Mouse (Mus musculus) adrenal gland, postnatal 14 days (tissue): ENCODE measurements around the gene Cfap74. TPM values are rescaled to one million over a fixed set of nuclear protein-coding genes. Genes with fewer than 3 reads are reported as not detected.

Experiments
- DNase-seq: peaks from one replicate; pipeline ENCODE4 v3.0.0; 2021; ENCODE audit warnings: mixed read lengths
- total RNA-seq: library from RNA; stranded (reverse); gene quantifications from 2 replicates; pipeline ENCODE4 v1.2.3, GENCODE M21; 2021

The Cfap74 gene
- total RNA-seq, 1 experiment from 2014 or later, result 0.48 TPM

DNA sequence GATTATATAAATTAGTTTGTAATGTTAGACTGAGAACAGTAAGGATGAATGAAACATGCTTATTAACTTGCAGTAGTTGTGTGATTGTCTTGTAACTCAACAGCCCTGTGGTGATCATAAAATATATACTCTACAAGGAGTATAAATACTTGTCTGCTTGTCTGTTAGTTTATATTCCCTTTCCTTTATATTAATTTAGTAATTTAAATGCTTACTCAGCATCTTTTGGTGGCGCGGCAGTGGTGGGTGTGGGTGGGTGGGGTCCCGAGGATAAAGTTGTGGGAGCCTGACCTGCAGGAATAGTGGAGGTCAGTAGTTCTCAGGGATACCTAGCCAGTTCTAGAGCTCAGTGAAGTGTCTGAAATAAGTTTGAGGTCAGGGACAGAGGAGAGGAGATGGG, 89.0 kb downstream of the Cfap74 start:
- DNase-seq, result no peak

- DNase-seq, result no peak
Measured at GRCm38 (mm10) chr4:155501126-155501525, 92.1 kb downstream of the Cfap74 start.

DNA sequence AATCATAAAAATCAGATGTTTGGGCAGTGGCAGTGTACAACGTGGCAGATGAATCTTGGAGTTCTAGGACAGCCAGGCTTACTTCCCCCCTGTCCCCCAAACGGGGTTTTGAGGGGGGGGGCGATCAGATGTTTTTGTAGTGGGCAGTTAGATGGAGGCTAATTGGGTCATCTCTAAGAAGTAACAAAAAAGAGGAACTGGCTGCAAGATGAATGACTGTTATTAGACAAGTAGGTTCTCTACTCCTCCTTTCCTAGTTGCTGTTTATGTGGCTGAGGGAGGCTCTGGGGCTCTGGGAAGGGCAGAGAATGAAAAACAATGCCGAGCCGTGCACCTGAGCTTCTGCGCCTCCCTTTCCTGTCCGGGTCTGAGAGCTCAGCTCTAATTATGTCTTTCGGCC, 96.1 kb downstream of the Cfap74 start:
- no peak for DNase-seq

DNA sequence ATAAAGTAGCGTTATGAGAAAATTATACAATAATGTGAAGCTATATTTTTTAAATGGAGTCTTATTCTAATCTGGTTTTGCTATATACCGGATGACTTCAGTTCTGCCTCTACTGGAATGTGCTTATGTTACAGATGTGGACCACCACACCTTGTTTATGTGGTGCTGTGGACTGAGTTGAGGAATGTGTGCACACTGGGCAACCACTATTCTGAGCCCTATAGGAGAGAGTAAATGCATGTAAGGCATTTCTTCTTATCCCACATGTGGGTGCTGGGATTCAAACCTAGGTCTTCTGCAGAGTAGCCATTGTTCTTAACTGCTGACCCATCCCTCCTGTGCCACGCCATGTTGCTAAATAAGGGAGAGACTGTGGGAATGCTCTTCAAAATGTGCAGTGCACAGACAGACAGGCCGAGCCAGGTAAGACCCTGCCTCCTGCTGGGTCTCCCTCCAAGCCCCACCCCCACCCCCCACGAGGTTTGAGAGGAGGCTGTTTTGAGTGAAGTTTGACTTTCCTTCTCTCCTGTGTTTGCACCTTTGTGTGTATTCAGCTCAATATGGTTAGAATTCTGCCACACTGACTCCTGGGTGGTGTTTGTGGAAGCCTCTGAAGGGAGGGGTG, 96.8 kb downstream of the Cfap74 start:
- no peak for DNase-seq

DNA sequence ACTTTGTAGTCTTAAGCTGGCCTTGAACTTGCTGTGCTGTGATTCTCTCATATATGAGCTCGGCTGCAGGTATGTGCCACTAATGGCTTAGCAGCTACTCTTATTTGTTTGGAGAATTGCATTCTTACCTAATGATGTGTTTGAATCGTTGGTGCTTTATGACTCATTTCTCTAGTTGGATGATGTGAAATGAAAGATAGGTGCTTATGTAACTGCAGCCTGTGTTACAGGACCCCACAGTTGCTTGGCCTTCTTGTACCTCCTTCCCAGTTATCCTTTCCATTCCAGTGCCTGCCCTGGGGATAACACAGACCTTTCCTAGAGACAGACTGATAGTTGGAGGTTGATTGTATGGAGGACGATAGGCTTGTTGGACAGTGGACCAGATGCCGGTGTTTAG, 99.6 kb downstream of the Cfap74 start:
- no peak for DNase-seq

DNA sequence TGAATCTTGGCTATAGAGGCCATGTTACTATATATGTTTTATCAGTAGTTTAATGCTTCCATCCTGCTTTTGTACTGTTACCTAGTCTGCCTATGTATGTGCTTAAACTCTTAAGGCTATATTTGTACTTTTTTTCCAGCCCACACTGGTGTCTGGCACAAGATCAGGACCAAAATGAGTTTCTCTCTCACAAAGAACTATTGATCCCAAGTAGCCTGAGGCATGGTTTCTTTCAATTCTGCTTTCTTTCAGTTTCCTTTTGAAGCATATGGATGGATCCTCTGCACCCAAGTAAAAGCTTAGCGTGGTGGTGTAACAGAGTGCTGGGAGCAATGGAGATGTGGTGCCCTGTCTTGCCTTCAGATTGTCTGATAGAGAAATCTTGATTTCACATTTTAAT, 102.0 kb downstream of the Cfap74 start:
- no peak for DNase-seq

- no peak for DNase-seq
Measured at GRCm38 (mm10) chr4:155514810-155515209, 105.8 kb downstream of the Cfap74 start.

Other genes starting within 250 kb of the Cfap74 start
- gene Ski, start 186.6 kb upstream of the Cfap74 start, total RNA-seq, result 66.2 and 70.1 TPM in 2 replicates
- gene Faap20, start 159.4 kb upstream of the Cfap74 start, total RNA-seq, result 39.4 and 43.1 TPM in 2 replicates
- 5.7 and 6.8 TPM in 2 replicates for gene Prkcz, start 47.8 kb upstream of the Cfap74 start, total RNA-seq
- 0.11 and 0.19 TPM in 2 replicates for gene Gabrd, start 11.1 kb upstream of the Cfap74 start, total RNA-seq
- gene Tmem52, start 59.9 kb downstream of the Cfap74 start, total RNA-seq, result 11.4 and 14.8 TPM in 2 replicates
- gene Gnb1, start 82.2 kb downstream of the Cfap74 start, total RNA-seq, result 389 and 418 TPM in 2 replicates
- 206 and 214 TPM in 2 replicates for gene Nadk, start 153.2 kb downstream of the Cfap74 start, total RNA-seq
- gene Slc35e2, start 192.2 kb downstream of the Cfap74 start, total RNA-seq, result 25.8 and 30.1 TPM in 2 replicates
- gene Cdk11b, start 215.7 kb downstream of the Cfap74 start, total RNA-seq, result 56.4 and 59.3 TPM in 2 replicates
- gene Gm10563, start 236.2 kb downstream of the Cfap74 start, total RNA-seq, result not detected in 2 replicates
- 10.0 and 11.5 TPM in 2 replicates for gene Mmp23, start 244.2 kb downstream of the Cfap74 start, total RNA-seq